8 mouse cellular contexts compared by ENCODE assay signal in the genomic region with DNA sequence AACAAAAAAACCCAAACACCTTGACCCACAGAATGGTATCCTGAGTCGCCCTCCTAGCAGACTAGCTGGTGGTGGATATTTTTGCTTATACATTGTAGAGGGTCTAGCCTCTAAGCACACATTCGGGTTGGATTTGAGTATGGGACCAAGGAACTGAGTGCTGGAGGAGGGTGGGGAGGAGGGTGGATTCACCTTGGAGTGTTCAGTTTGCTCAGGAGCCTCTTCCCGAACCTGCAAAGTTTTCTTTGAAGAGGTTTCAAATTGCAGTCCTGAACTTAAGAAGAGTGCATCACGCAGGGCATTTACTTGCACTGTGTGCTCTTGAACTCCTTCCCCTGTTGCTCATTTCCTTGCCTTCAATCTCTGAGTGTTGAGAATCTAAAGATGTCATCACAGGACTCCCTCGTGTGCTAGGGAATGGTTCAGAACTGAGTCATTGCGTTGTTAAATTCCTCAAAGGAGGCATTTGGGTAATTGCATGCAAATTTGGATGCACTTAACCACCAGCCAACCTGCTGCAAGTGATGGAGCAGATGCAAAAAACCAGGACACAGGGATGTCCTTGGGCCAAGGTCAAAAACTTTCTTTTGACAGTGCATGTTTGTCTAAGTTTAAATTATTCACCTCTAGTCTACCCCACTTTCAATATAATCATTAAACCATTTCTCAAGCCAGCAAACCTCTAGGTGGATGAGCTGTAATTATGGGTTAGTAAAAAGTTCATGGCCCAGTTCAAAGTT. TPM values are rescaled to one million over a fixed set of nuclear protein-coding genes. Genes with fewer than 3 reads are reported as not detected.
DNase-seq lines count a peak whose midpoint lies in the region; ATAC-seq and TF ChIP-seq lines count a peak whose summit lies in the region.

No protein-coding gene starts in this region.

- H3K79me2 ChIP-seq in heart, adult 2 months (replicated peaks; ENCODE audit: control insufficient read depth, insufficient read depth, low read length), result no peaks in the 10 kb centered on the region

- peak overlapping the region; percentile 67 for H3K4me2 ChIP-seq in hindbrain, embryonic 11.5 days (replicated peaks; ENCODE audit: low read depth, low read length)
- peak overlapping the region; percentile 83 for H3K4me2 ChIP-seq in liver, embryonic 16.5 days (ENCODE audit: low read depth, low read length)

- peak overlapping the region; percentile 96 for H3K27ac ChIP-seq in heart, adult 2 months
- H3K27ac ChIP-seq in hindbrain, embryonic 11.5 days (ENCODE audit: low read depth, low read length), result no peak overlapping the region
- H3K27ac ChIP-seq in liver, embryonic 16.5 days (ENCODE audit: low read length), result no peak overlapping the region

- WGBS in heart, adult 2 months, result 9% methylated on average over 6 of the region's 6 CpGs
- WGBS in hindbrain, embryonic 11.5 days, result 10% methylated on average over 6 of the region's 6 CpGs
- 16% methylated on average over 6 of the region's 6 CpGs for WGBS in liver, embryonic 16.5 days (ENCODE audit: insufficient replicate concordance)

- H3K36me3 ChIP-seq in heart, adult 2 months (ENCODE audit: control insufficient read depth, insufficient read depth, low read length), result peaks cover 22% of the 10 kb centered on the region
- no peaks in the 10 kb centered on the region for H3K36me3 ChIP-seq in hindbrain, embryonic 11.5 days (ENCODE audit: control insufficient read depth, insufficient read depth, low read length)
- no peaks in the 10 kb centered on the region for H3K36me3 ChIP-seq in liver, embryonic 16.5 days (ENCODE audit: control insufficient read depth, insufficient read depth)

- no peaks in the 10 kb centered on the region for H3K27me3 ChIP-seq in heart, adult 2 months (ENCODE audit: control insufficient read depth, insufficient read depth, low read length)
- H3K27me3 ChIP-seq in hindbrain, embryonic 11.5 days (ENCODE audit: control insufficient read depth, insufficient read depth, low read length), result no peaks in the 10 kb centered on the region
- H3K27me3 ChIP-seq in liver, embryonic 16.5 days (ENCODE audit: control insufficient read depth, insufficient read depth, low read depth, low read length), result peaks cover 4% of the 10 kb centered on the region; the same call in 1 of the 2 replicates

- H3K9me3 ChIP-seq in hindbrain, embryonic 11.5 days (ENCODE audit: control insufficient read depth, low read length), result no peaks in the 10 kb centered on the region
- no peaks in the 10 kb centered on the region for H3K9me3 ChIP-seq in liver, embryonic 16.5 days (replicated peaks; ENCODE audit: control insufficient read depth, low read length)

- no peak for DNase-seq in heart, adult 2 months
- no peak for DNase-seq in heart, postnatal 36 days
- DNase-seq in adipocyte (ENCODE audit: low spot score), result peak; percentile 42
- no peak for DNase-seq in hindbrain, embryonic 11.5 days (ENCODE audit: low spot score)
- no peak for DNase-seq in adrenal gland, postnatal 14 days
- DNase-seq in right cerebral cortex, postnatal 10 days (ENCODE audit: low spot score in 2 of 2), result no peak
- DNase-seq in right cerebral cortex, postnatal 25 days, result no peak

- H3K9ac ChIP-seq in heart, adult 2 months (ENCODE audit: low read depth, low read length), result peak overlapping the region; percentile 82
- H3K9ac ChIP-seq in hindbrain, embryonic 11.5 days (ENCODE audit: low read depth, low read length), result peak overlapping the region; percentile 87; the same call in 1 of the 2 replicates
- H3K9ac ChIP-seq in liver, embryonic 16.5 days (ENCODE audit: low read depth, low read length), result no peak overlapping the region

- no peak for TF ChIP-seq EP300 in heart, adult 2 months (IDR thresholded peaks at IDR 0.05; ENCODE audit: insufficient read depth, low read depth, low read length)

- intact Hi-C loops in heart, adult 2 months (cut with DNase I), result loop anchor here (1.0 to 5.0 kb wide), 2 partner anchors 32 to 71 kb away; no protein-coding TSS in a partner anchor
- intact Hi-C loops in heart, postnatal 36 days (cut with DNase I), result loop anchor here (1.0 to 10.0 kb wide), 3 partner anchors 49 to 593 kb away; a partner anchor contains a TSS

- no peak for TF ChIP-seq POLR2A in heart, adult 2 months (IDR thresholded peaks at IDR 0.05; ENCODE audit: insufficient read depth, low read depth, low read length)

- no peak for TF ChIP-seq CTCF in heart, adult 2 months (IDR thresholded peaks at IDR 0.05)

- 0 out of 2 replicates have a peak, but pooled peaks have one; percentile 1 for ATAC-seq in hindbrain, embryonic 11.5 days (ENCODE audit: low FRiP score)
- no peak for ATAC-seq in liver, embryonic 16.5 days (ENCODE audit: low read depth)

- peak overlapping the region; percentile 79 for H3K4me3 ChIP-seq in heart, adult 2 months
- peak overlapping the region; percentile 76 for H3K4me3 ChIP-seq in hindbrain, embryonic 11.5 days (ENCODE audit: low read depth, low read length)
- H3K4me3 ChIP-seq in liver, embryonic 16.5 days (ENCODE audit: low read depth, low read length), result peak overlapping the region; percentile 72

- peaks cover 6% of the 10 kb centered on the region for H3K4me1 ChIP-seq in heart, adult 2 months (ENCODE audit: control insufficient read depth, insufficient read depth, low read length)
- H3K4me1 ChIP-seq in hindbrain, embryonic 11.5 days (replicated peaks; ENCODE audit: control insufficient read depth, insufficient read depth, low read length), result no peaks in the 10 kb centered on the region
- H3K4me1 ChIP-seq in liver, embryonic 16.5 days (ENCODE audit: control insufficient read depth, low read depth, low read length), result no peaks in the 10 kb centered on the region; the same call in none of the 2 replicates

RNA-seq across cellular contexts. Expression of a gene that starts 1.7 kb away (rescaled TPM):
- 1,000 to 10,000 TPM; 1,394 to 1,524 TPM for total RNA-seq in heart, adult 2 months (2021)
- 304 and 520 TPM in 2 replicates for polyA plus RNA-seq in heart, adult 2 months (2012; rRNA removed)
- total RNA-seq in heart, postnatal 36 days (2021), result 1,000 to 10,000 TPM; 1,296 to 1,437 TPM
- 183 and 196 TPM in 2 replicates for polyA plus RNA-seq in hindbrain, embryonic 11.5 days (2014; fragmentation: Nextera tagmentation; extraction: Ambion mirVana)
- polyA plus RNA-seq in liver, embryonic 16.5 days (2015; fragmentation: Nextera tagmentation; extraction: Ambion mirVana), result 21.8 and 23.5 TPM in 2 replicates
- 162 and 172 TPM in 2 replicates for total RNA-seq in adrenal gland, postnatal 14 days (2021)

RNA-seq across cellular contexts. Expression of a gene that starts 32.3 kb away (rescaled TPM):
- total RNA-seq in heart, adult 2 months (2021), result 10 to 100 TPM; 19.3 to 21.2 TPM
- 11.7 and 30.0 TPM in 2 replicates for polyA plus RNA-seq in heart, adult 2 months (2012; rRNA removed)
- 10 to 100 TPM; 23.7 to 24.5 TPM for total RNA-seq in heart, postnatal 36 days (2021)
- polyA plus RNA-seq in hindbrain, embryonic 11.5 days (2014; fragmentation: Nextera tagmentation; extraction: Ambion mirVana), result 57.9 and 66.7 TPM in 2 replicates
- polyA plus RNA-seq in liver, embryonic 16.5 days (2015; fragmentation: Nextera tagmentation; extraction: Ambion mirVana), result 6.9 and 7.6 TPM in 2 replicates
- 49.0 and 52.0 TPM in 2 replicates for total RNA-seq in adrenal gland, postnatal 14 days (2021)

RNA-seq across cellular contexts. Expression of a gene that starts 48.5 kb away (rescaled TPM):
- 1 to 10 TPM; 6.7 to 8.1 TPM for total RNA-seq in heart, adult 2 months (2021)
- 6.0 and 9.9 TPM in 2 replicates for polyA plus RNA-seq in heart, adult 2 months (2012; rRNA removed)
- total RNA-seq in heart, postnatal 36 days (2021), result 1 to 10 TPM; 7.3 to 7.8 TPM
- polyA plus RNA-seq in hindbrain, embryonic 11.5 days (2014; fragmentation: Nextera tagmentation; extraction: Ambion mirVana), result 6.6 and 8.1 TPM in 2 replicates
- 2.3 and 2.9 TPM in 2 replicates for polyA plus RNA-seq in liver, embryonic 16.5 days (2015; fragmentation: Nextera tagmentation; extraction: Ambion mirVana)
- total RNA-seq in adrenal gland, postnatal 14 days (2021), result 16.7 and 18.4 TPM in 2 replicates
